Mouse (Mus musculus): Measurements from ENCODE around the gene Mast1.
A peak's percentile ranks its signal among the peaks of the same experiment; 100 is the strongest.

The Mast1 gene

DNA sequence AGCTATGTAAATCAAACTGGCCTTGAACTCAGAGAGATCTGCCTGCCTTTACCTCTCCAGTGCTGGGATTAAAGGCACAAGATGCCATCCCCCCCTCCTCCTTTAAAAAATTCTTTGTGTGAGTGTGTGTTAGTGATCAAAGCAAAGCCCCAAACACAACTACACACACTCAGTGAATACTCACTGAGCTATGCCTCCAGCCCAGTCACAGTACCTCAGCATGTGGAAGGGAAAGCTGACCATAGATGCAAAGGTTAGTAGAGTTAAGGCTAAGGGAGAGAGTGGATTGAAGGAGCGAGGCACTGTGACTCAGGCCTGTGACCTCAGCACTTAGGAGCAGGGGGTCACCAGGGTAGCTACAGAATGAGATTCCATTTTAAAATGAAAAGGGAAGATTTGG lies 35.9 kb upstream of the Mast1 start:
- DNase-seq (ENCODE audit: low read depth) = no peak

DNA sequence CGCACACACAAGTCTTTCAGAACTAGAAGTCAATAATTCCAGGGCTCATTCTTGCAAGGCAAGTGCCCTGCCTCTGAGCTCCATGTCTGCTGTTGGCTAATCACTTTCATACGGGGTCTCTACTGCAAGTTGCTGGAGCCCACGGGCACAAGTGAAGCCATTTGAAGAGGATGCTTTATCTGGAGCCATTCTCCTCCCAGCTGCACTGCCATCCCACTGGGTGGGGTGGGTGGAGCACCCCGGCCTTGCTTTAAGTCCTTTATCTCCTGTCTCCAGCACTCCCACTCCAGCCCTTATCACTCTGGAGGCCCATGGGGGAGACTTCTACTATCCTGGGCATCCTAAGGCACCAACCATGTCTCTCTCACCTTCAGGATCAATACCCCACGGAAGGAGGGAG lies 33.8 kb upstream of the Mast1 start:
- no peak for DNase-seq (ENCODE audit: low read depth)

DNA sequence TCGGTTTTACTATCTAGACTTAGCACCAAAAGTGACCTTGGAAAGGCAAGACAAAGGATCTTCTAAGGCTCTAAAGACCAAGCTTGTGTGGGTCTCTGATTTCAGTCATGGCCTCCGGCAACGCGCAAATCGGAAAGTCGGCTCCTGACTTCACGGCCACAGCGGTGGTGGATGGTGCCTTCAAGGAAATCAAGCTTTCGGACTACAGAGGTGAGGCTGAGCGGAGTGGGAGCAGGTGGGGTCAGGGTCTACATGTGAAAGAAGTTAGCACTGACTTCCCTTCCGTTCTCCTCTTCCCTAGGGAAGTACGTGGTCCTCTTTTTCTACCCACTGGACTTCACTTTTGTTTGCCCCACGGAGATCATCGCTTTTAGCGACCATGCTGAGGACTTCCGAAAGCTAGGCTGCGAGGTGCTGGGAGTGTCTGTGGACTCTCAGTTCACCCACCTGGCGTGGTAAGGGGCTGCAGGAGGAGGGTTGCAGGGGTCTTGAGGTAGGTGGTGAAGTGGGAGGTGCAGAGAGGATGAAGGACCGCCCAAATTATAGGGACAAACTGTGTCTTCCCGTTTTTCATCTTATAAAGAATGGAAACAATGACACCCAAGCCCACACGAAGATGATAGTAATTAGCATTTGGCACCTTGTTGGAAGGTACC lies 33.1 kb upstream of the Mast1 start:
- no peak for DNase-seq (ENCODE audit: low read depth)

DNA sequence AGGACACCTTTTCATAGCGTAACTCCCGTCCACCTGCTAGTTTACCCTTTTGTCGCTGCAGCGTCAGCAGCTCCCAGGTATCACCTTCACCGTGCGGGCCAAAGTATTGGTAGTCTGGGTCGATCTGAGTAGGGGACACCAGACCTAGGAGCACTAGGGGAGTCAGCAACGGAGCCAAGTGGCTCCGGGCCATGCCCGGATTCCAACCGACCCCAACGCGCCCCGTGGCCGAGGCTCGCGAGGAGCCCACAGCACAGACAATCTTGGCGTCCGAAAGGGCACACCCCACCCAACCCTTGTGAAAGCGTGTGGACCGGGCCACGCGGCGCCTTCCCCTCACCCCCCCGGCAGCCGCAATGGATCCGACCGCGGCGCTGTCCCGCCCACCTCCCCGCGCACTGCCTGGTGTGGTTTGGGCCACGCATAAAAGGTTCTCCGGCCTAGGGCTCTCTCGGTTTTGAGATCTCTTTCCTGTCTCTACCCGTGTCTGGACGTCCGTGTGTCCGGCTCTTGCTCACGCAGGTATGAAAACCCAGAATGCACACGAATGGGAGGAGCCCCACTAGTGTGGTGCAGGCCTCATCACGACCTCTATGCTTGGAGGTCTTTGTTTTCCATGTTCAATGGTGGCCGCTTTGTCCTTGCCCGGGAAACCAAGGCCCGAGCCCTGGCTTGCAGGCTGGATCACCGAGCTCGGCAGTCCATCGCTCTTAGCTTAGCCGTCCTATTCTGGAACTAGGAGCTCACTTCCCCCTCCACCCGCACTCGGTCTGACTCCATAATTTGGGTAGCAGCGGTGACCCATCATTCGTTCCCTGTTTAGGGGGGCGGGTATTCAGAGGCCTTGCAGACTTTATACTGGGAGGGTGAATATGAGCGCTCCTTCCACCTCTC lies 32.3 kb upstream of the Mast1 start, which contains the start of the genes Gm49661, Prdx2 and Rnaseh2a:
Gm49661 (minus strand) TSS at position 193 of the 894 bp plus-strand sequence.
Prdx2 (plus strand) TSS at position 347 of the 894 bp plus-strand sequence.
Rnaseh2a (minus strand) TSS at position 527 of the 894 bp plus-strand sequence.
- no peak for DNase-seq (ENCODE audit: low read depth)

DNA sequence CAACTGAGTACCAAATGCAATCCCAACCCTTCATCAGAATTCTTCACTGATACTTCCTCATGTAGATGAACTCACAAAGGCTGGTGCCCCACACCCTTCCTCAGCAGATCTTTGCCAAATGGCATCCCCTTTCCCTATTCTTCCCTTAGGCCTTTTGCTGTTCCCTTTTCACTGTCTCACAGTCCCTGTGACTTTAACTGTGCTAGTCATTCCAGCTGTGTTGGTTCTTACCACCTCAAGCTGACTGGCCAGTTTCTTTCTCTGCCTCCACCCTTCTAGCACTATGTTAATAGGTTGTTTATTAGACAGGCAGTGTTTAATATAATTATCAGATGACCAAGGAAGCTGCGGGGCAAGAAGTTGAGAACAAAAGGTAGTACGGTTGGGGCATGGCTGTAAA lies 31.5 kb upstream of the Mast1 start:
- DNase-seq (ENCODE audit: low read depth) = no peak

DNA sequence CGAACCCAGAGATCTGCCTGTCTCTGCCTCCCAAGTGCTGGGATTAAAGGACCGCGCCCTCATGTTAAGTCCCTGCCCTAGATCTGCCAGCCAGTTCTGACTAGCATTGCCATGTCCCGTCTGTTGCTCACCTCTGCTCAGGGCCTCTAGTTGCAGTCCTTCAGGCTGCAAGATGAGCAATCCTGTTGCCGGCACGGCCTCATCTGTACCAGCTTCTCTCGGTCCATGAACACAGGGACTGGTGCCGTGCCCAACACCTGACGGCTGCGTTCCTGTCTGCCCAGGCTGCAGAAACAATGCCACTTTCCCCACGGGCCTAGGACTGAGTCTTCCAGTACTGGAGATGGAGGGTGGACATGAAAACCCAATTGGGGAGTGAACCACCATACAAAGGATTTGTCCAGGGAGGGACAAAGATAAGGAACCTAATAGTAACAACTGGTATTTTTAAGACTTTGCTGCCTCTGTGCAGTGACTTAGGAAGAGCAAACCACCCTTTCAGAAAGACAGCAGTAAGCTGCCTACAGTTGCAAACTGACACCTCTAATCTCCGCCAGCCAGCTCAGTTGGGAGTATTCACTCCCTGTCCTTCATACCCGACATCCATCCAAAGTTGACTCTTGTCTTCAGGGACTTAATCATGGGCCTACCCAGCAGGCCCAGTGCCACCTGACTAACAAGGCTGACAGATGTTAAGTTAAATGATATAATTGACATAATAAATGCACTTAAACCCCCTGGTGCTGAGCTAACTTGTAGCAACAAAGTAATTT lies 30.6 kb upstream of the Mast1 start:
- no peak for DNase-seq (ENCODE audit: low read depth)

DNA sequence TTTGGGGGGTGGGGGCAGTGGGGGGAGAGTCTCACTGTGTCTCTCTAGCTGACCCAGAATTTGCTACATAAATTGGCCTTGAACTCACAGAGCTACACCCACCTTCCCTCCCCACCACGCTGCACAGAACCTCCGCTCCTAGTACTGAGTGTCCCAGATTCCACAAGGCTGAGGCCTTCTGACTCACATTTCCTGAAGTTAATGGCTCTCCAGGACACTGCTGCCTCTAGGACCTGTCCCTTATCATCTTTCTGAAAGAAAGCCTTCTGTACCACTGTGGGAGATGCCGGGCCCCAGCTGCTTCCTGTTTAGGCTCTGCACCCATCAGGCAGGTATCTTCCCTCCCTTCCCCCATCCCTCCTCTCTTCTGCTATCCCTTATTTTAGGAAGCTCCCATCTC lies 29.4 kb upstream of the Mast1 start:
- DNase-seq (ENCODE audit: low read depth) = no peak

DNA sequence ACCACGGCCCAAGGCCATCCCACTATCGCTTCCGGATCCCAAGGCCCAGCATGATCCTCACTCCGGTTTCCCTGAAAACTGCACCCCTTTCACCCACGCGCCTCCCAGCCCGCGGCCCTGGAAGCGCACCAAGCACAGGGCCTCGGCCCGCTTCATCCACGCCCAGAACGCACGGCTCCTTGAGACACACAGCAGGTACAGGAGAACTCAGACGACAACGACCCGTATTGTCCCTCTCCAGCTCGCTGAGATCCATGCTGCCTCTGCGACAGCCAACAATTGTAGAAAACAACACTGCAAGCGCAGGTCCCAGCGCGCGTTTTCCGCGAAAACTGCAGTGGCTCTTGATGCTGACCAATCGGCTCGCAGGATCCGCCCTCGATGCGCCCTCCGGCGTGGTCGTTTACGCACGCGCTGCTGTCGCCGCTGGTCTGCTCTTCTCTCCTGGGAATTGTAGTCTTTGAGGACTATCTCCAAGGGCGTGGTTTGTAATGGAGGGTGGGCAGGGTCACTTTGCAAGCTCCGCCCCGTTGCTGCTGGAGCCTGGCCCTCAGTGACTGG lies 28.7 kb upstream of the Mast1 start:
- peak; percentile 95 for DNase-seq (ENCODE audit: low read depth)

DNA sequence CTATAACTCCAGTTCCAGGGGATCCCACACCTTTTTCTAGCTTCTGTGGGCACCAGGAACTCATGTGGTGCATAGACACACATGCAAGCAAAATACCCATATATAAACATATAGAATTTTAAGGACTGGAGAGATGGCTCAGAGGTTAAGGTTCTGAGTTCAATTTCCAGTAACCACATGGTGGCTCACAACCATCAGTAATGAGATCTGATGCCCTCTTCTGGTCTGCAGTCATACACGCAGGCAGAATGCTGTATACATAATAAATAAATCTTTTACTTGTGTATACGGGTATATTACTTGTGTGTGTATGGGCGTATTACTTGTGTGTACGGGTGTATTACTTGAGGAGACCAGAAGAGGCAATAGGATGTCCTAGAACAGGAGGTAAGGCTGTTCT lies 26.8 kb upstream of the Mast1 start:
- DNase-seq (ENCODE audit: low read depth) = no peak

DNA sequence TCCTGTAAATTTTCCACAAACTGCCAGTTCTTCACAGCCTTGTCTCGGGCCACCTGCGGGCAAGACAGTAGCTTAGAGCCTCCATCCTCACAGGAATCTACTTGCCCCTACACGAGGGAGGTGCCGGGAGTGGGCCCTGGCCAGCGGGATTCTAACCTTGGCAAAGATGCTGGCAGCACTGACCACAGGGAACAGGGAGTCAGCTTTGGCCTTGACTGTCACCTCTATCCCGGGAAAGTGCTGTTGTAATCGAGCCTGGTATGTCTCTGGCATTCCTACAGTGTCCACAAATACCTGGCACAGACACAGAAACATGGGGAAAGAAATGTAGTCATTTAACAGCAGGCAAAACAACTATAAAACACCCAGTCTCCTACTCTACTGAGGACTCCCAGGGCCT lies 22.7 kb upstream of the Mast1 start:
- DNase-seq (ENCODE audit: low read depth) = no peak

DNA sequence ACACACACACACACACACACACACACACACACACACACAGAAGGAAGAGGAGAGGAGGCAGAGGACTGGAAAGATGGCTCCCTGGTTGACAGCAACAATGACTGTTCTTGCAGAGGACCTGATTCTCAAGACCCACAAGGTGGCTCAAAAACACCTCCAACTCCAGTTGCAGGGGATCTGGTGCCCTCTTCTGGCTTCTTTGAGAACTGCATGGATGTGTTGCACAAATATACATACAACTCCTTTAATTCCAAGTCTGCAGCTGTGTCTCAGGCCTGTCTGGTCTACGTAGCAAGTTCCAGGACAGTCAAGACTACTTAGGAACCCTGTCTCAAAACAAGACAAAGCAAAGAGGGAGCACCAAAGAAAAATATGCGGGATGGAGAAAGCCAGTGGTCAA lies 19.6 kb upstream of the Mast1 start:
- DNase-seq (ENCODE audit: low read depth) = no peak

DNA sequence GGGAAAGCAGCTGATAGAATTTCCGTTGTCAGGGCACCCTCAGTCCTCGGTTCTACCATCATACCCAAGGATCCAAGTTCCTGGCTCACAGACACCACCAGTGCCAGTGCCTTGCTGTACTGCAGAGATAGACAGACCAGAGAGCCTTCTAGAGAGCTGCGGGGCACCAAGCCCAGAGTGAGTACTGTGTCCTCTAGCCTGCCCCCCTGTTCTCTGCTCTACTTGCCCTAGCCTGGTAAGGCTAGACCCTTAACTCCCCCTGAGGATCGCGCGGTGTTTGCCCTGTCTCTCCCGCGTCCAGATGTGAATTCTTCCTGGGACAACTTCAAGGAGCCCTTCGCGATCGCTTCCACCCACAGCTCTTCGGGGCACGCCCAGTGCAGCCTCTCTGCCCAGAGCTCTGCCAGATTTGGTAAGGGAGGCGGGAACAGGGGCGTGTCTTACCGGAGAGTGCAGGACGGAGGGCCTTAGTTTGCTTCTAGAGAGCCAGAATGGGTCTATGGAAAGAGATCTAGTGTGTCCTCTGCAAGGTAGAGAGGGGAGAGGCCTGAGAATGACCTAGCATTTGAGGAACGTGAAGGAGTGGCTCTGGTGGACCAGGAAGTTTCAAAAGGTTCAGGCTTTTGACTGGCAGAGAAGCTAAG lies 15.6 kb upstream of the Mast1 start:
- DNase-seq (ENCODE audit: low read depth) = no peak

DNA sequence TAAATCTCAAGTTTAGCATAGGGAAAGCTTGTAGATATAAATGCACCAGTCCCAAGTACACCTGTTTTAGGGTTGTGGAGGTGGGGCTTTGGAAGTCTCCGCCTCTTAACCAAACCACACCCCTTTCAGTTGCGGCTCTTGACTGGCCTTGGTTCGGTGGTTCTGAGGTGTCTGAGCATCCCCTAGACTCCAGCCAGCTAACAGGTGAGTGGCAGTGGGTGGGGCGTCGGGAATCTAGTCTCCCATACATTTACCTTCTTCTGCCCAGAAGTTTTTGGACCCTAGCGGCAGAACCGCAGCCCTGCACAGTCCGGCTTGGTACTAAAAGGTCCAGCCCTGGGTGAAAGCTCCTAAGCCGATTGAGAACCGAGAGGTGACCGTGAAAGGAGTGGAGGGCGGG lies 12.6 kb upstream of the Mast1 start:
- DNase-seq (ENCODE audit: low read depth) = no peak

DNA sequence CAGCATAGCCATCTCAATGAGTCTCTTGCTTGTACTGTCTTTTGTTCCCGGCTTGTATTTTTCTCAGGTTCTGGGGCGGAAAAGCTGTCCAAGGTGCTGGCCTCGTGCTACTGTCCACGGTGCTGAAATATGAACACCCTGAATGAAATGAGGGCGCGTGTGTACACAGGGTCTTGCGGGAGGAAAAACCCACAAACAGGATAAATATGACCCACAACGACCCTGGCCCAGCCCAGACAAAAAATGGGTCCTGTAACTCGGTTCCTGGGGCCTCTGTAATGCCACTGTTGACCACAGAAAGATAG lies 10.0 kb upstream of the Mast1 start:
- no peak for DNase-seq (ENCODE audit: low read depth)

DNA sequence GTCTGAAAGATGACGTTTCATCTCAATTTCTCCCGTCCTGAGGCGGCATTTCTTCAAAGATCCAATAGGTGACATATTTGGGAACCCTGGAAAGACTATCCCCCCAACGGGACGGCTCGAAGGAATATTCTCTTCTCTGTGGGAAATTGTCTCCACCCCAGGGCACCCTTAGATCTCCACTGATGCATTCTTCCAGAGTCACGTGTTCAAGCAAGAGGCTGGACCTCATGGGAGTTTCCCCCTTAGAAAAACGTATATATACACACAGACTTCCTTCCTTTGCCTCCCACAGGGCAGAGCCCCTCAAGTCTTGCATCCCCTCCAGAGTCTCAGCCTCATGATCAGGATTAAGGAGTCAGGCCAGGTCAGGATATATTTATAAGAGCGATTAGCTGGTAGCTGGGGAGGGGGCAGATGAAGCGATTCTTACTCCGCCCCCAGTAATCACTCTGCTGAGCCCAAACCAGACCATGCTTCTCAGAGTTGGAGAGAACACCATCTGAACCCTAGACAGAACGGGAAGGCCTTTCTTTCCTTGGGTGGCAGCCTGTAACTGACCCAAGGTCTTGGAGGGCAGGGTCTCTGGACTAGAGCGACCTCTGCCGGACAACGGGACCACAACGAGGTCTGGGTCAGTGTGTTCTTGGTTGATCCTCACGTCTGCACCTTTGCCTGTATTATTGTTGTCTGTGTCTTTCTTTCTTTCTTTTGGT lies 9.5 kb upstream of the Mast1 start, which contains the start of gene Rtbdn:
Rtbdn (plus strand) TSS at position 464 of the 713 bp plus-strand sequence.
- DNase-seq (ENCODE audit: low read depth) = no peak

DNA sequence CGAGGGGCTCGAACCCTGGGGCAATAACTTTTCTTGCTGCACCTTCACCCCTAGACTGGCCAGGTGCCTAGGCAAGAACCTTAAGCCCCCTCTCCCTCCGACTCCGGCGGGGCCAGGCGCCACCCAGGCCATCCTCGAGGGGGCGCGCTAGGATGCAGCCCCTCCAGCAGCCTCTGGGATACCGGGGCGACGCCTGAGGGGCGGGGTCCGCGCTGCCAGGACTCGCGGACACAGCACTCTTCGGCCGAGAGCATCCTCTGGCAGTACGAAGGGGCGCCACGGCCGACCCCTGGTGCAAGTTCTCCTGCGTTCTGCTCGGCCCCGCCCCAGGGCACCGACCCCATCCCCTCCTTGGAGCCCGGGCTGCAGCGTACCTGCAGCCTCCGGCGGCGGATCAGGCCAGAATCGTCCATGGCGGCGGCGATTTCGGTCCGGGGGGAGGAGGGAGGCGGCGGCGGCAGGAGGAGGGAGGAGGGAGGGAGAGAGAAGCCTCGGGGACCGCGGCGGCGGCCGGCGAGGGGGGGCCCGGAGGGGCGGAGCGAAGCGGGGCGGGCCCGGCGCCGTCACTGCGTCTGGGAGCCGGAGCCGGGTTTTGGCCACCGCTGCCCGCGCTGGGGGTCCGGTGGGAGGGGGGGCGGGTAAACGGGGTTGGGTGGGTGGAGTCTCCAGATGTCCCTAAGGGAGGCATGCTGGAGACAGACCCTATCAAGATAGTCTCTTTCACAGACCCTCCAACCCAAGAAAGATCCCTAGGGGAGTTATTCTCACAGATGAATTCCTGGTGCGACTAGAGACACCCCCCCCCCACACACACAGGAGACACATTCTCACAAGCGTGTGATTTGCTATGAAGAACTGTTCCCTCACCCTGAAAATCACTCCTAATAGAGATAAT lies 8.7 kb upstream of the Mast1 start:
- DNase-seq (ENCODE audit: low read depth) = no peak

DNA sequence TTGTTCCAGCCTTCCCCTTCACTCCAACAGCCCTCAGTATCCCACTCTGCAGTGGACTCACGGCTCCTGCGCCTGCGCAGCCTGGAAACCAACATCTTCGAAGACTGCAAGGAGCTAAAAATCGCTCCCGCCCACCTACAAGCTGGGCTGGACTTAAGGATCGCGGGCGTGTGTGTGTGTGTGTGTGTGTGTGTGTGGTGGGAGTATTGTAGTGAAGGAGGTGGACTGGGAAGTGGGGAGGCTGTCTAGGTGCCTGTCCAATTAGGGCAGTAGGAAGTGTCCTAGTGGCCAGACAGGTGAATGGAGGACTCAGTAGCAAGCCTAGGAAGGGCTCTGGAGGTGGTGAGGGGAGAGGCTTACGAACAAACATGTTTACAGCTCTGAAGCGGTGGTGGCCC lies 8.1 kb upstream of the Mast1 start:
- no peak for DNase-seq (ENCODE audit: low read depth)

DNA sequence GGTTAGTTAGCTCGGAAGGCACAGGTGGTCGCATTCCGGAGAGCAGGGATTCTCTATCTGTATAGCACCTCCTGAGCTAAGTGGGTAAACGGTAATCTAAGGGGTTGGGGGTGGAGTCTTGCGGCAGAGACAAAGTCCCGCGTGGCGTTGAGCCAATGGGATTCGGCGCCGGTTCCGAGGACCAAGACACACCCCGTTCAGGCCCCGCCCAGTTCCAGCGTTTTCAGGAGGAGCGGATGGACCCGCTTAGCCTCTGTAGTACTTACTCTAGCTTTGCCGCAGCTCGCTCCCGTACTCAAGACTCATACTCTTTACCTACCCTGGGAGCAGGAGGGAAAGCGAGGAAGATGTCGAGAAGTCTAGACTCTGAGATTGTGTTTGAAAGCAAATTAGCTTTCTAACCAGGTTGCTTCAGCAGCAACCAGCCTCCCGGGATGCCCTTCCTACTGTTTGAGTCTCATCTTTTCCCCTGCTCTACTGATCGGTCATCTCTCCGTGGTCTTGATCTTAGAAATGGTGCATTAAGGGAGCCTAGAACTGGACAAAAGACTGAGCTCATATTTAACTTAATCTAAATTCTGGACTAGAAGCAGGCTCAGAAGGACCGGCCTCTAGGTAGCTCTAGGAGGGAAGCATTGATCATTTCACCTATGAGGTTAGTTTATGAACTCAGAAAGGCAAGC lies 7.5 kb upstream of the Mast1 start:
- no peak for DNase-seq (ENCODE audit: low read depth)

DNA sequence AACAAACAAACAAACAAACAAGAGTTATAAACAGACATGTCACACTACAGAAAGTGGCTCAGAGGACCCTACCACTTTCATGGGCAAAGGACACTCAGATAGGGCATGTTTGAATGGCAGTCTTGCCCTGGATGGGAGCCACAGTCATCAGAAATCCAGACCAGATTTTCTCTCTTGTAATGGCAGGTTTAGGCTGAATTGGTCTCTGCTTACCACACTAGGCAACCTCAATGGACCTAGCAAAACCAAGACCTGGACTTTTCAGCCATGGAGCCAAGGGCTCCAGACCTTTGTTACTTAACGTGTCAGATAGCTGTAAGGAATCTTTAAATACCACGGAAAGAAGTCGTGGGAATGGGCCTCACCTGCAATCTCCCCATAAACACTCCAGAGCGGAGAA lies 6.5 kb upstream of the Mast1 start:
- DNase-seq (ENCODE audit: low read depth) = no peak

All from fibroblast of lung, adult 2 months (primary cell).